Mouse (Mus musculus) liver, embryonic 16.5 days (tissue): Measurements from ENCODE around the gene Sipa1l1. TPM values are rescaled to one million over a fixed set of nuclear protein-coding genes. Genes with fewer than 3 reads are reported as not detected.

Experiments used
- ATAC-seq: fragments of 200-750 bp; cut with Nextera tagmentation; 2 replicates; pipeline ENCODE4 v1.8.0; 2017; ENCODE audit warnings: low read depth, mild to moderate bottlenecking, moderate number of reproducible peaks, moderate library complexity
- H3K27ac ChIP-seq: fragments of 300-500 bp; sonication (generic); 2 replicates; pipeline ENCODE4 v1.5.1; 2014; ENCODE audit warnings: mild to moderate bottlenecking, low read length
- H3K27me3 ChIP-seq: fragments of 300-500 bp; sonication (generic); 2 replicates; pipeline ENCODE4 v1.6.1; 2014; ENCODE audit warnings: low read depth, low read length, mixed read lengths; ENCODE audit not compliant: control insufficient read depth, insufficient read depth
- H3K36me3 ChIP-seq: fragments of 300-500 bp; sonication (generic); 2 replicates; pipeline ENCODE4 v1.6.1; 2014; ENCODE audit warnings: mild to moderate bottlenecking; ENCODE audit not compliant: control insufficient read depth, insufficient read depth
- H3K4me1 ChIP-seq: fragments of 300-500 bp; sonication (generic); 2 replicates; pipeline ENCODE4 v1.6.1; 2014; ENCODE audit warnings: low read depth, low read length, mixed read lengths; ENCODE audit not compliant: control insufficient read depth
- H3K4me2 ChIP-seq: fragments of 300-500 bp; sonication (generic); 2 replicates; pipeline ENCODE4 v1.6.1; 2014; ENCODE audit warnings: low read depth, low read length, mixed read lengths
- H3K4me3 ChIP-seq: fragments of 300-500 bp; sonication (generic); 2 replicates; pipeline ENCODE4 v1.5.1; 2014; ENCODE audit warnings: low read depth, mild to moderate bottlenecking, low read length
- H3K9ac ChIP-seq: fragments of 300-500 bp; sonication (generic); 2 replicates; pipeline ENCODE4 v1.6.1; 2014; ENCODE audit warnings: low read depth, low read length
- H3K9me3 ChIP-seq: fragments of 300-500 bp; sonication (generic); replicated peaks from 2 replicates; pipeline ENCODE4 v1.6.1; 2016; ENCODE audit warnings: low read length; ENCODE audit not compliant: control insufficient read depth
- WGBS: fragments of 180-500 bp; shearing (Covaris S2); extraction: QIAGEN DNeasy Blood & Tissue Kit; methylation state at CpG from one replicate; pipeline ENCODE4 v1.1.7; 2014; ENCODE audit not compliant: insufficient replicate concordance; 5-methylcytosine and 5-hydroxymethylcytosine counted together
- polyA plus RNA-seq: library from polyadenylated mRNA; unstranded; fragments of >200 nt; fragmentation: Nextera tagmentation; extraction: Ambion mirVana; gene quantifications from 2 replicates; pipeline ENCODE4 v1.2.1, GENCODE M21; 2015

Sipa1l1 gene
- polyA plus RNA-seq, 1 experiment from 2014 or later = 4.2 TPM

DNA sequence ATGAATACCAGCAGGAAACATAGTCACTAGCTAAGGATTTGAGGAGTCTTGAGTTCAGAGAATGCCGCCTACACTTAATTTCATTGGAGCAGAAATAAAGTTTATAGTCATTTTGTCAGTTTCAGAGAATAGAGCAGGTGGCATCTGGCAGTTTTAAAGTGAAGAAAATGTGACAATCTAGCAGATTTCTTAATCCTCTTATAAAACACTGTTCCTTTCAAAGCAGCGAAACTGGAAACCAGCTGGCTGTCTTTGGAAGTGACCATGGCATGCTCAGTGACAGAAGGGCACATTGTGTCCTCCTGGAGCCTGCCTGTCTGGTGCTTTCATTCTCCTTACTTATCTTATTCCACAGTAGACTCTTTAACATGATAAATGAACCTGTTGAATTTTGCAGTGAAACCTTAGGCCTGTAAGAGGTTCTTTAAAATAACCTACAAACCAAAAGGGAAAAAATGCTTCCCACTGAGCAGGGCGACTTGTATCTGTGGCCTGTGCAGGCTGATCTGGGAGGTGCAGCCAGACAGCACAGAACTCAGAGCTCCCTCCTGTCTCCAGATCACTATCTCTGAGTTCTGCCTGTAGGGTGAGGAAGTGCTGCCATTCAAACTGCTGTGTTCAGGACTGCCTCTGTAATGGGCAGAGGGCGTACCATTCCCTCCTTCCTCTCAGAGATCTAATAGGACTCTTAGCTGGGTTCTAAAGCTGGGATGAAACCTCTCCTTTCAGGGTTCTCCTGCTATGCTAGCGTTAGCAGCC, 200.5 kb downstream of the Sipa1l1 start:
- Histone ChIP-seq H3K9ac (no peak overlapping the region), H3K4me3 (no peak overlapping the region), H3K4me1 (no peaks in the 10 kb centered on the region), H3K27me3 (no peaks in the 10 kb centered on the region), H3K27ac (no peak overlapping the region), H3K4me2 (no peak overlapping the region), H3K36me3 (no peaks in the 10 kb centered on the region), H3K9me3 (no peaks in the 10 kb centered on the region)
- ATAC-seq = peak; percentile 32; the same call in 1 of the 2 replicates
- WGBS = 59% methylated on average over 5 of the region's 5 CpGs

DNA sequence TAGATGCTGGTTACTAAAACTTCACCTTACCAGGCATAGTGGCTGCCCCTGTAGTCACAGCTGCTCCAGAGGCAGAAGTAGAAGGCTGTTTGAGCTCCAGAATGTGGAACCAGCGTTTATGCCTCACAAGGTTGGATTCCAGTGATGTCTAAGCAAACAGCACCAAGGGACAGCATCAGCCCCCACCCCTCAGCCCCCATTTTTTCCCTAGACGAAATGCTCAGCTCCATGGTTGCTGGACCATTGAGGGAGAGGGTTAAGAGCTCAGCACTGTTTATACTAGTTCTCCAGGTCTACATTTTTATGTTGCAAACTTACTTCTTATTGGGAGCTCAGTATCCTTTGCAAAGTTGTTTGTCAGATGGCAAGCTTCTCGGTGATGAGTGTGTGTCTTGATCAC, 202.1 kb downstream of the Sipa1l1 start:
- H3K36me3 ChIP-seq = no peaks in the 10 kb centered on the region
- 60% methylated on average over 3 of the region's 3 CpGs for WGBS
- no peak overlapping the region for H3K9ac ChIP-seq
- no peak overlapping the region for H3K27ac ChIP-seq
- no peaks in the 10 kb centered on the region for H3K9me3 ChIP-seq
- H3K4me1 ChIP-seq = peaks cover under 1% of the 10 kb centered on the region; the same call in 1 of the 2 replicates
- no peaks in the 10 kb centered on the region for H3K27me3 ChIP-seq
- no peak for ATAC-seq
- H3K4me2 ChIP-seq = no peak overlapping the region
- no peak overlapping the region for H3K4me3 ChIP-seq

DNA sequence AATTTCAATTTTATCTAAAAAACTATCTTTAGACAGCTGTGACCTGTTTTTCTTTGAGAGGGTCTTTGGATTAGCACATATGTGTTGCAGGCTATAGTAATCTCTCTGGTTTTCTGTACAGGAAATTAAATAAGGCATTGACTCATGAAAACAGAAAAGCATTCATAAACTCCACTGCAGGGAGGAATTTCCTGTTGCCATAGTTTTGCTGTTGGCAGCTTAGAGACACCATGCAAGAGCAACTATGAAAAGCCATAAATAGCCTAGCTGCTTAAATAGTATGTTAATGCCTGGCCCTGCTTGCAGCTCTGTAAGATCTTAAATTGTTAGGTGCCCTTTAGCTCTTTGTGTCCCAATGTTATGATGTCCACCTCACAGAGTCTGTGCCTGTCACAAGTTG, 204.9 kb downstream of the Sipa1l1 start:
- Histone ChIP-seq H3K36me3 (no peaks in the 10 kb centered on the region), H3K4me3 (no peak overlapping the region), H3K4me1 (peaks cover 3% of the 10 kb centered on the region; the same call in 1 of the 2 replicates), H3K9me3 (no peaks in the 10 kb centered on the region), H3K9ac (no peak overlapping the region), H3K27ac (no peak overlapping the region), H3K27me3 (no peaks in the 10 kb centered on the region), H3K4me2 (no peak overlapping the region)
- ATAC-seq = no peak

DNA sequence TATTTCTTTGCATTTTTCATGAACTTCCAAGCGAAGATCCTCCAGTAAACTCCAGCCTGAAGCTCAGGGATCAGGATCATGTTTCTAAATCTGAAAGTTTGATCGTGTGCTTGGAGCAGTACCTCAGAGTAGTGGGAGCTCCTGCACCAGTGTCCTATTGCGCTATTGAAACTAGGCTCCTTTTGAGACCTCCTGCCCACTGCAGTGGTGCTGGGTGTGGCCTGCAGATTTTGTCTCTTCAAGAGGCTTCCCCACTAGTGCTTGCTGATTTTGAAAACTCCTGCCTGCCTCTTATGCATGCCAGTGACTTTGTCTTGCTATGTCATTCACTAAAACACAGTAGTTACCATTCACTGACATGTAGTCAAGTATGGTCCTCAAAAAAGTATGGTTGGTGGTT, 213.8 kb downstream of the Sipa1l1 start:
- WGBS = 71% methylated on average over 3 of the region's 3 CpGs
- no peak overlapping the region for H3K27ac ChIP-seq

DNA sequence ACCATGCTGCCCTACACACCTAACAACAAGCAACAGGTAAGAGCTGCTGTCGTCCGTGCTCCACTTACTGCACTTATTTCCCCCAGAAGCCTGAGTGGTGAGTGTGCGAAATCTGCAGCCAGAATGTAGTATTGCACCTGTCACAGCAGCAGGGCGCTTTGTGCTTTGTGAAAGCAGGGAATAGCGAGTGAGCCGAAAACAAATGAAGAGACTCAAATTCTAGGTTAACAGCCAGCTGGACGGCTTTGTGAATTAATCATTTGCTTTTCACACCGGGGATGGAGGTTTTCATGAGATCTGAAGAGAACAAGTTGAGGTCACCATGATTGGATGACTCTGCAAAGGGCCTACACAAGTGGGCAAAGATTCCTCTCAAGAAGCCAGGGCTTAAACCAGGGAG, 215.6 kb downstream of the Sipa1l1 start:
- Histone ChIP-seq H3K4me1 (no peaks in the 10 kb centered on the region), H3K4me3 (no peak overlapping the region), H3K9ac (no peak overlapping the region), H3K4me2 (no peak overlapping the region), H3K27ac (no peak overlapping the region), H3K36me3 (no peaks in the 10 kb centered on the region), H3K9me3 (no peaks in the 10 kb centered on the region), H3K27me3 (no peaks in the 10 kb centered on the region)
- 72% methylated on average over 8 of the region's 8 CpGs for WGBS
- no peak for ATAC-seq

More for the DNA sequence above, 213.8 kb downstream of the Sipa1l1 start:
- Histone ChIP-seq H3K4me3 (no peak overlapping the region), H3K9ac (no peak overlapping the region), H3K9me3 (no peaks in the 10 kb centered on the region), H3K36me3 (no peaks in the 10 kb centered on the region), H3K27me3 (no peaks in the 10 kb centered on the region), H3K4me1 (no peaks in the 10 kb centered on the region), H3K4me2 (no peak overlapping the region)
- ATAC-seq = no peak

DNA sequence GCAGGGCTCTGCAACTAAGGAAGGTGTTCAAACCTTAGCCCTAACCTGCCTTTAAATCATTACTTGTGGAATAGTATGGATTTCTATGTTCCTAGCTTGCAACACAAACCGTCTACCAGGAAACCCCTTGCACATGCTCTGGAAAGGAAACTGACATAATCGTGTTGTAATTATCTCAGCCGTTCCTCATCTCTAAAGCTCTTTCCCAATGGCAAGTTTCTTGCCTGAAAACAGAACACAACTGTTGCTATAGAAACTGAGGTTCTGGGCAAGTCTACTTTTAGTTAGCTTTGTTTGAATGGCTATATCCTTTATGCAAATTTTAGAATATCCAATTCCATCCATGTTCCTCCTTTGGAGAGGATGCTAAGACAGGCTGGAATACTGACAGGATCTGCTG, 217.9 kb downstream of the Sipa1l1 start:
- Histone ChIP-seq H3K4me3 (no peak overlapping the region), H3K27me3 (no peaks in the 10 kb centered on the region), H3K36me3 (no peaks in the 10 kb centered on the region), H3K9me3 (no peaks in the 10 kb centered on the region), H3K9ac (no peak overlapping the region), H3K4me1 (no peaks in the 10 kb centered on the region), H3K4me2 (no peak overlapping the region), H3K27ac (no peak overlapping the region)
- WGBS = 54% methylated on average over 3 of the region's 3 CpGs
- no peak for ATAC-seq

DNA sequence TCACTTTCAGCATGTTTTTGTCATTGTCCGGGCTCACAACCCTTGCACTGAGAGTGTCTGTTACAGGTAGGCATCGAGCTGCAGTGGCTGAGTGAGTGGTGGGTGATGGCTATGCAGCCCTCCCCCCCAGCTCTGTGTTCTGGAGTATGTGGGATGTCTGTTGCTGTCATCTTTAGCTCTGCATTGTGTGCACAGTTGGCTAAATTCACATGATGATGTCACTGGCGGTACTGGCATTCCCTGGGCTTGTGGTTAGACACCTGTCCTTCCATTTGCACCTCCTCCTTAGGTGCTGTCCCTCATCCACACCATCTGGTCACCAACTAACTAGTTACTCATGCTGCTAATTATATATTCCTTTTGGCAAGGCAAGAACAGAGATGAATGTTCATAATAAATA, 218.5 kb downstream of the Sipa1l1 start:
- H3K4me1 ChIP-seq = no peaks in the 10 kb centered on the region
- no peak overlapping the region for H3K9ac ChIP-seq
- H3K4me2 ChIP-seq = no peak overlapping the region
- no peaks in the 10 kb centered on the region for H3K9me3 ChIP-seq
- no peak overlapping the region for H3K27ac ChIP-seq
- WGBS = 74% methylated on average over 3 of the region's 3 CpGs
- no peaks in the 10 kb centered on the region for H3K27me3 ChIP-seq
- no peak for ATAC-seq
- H3K4me3 ChIP-seq = no peak overlapping the region
- no peaks in the 10 kb centered on the region for H3K36me3 ChIP-seq

DNA sequence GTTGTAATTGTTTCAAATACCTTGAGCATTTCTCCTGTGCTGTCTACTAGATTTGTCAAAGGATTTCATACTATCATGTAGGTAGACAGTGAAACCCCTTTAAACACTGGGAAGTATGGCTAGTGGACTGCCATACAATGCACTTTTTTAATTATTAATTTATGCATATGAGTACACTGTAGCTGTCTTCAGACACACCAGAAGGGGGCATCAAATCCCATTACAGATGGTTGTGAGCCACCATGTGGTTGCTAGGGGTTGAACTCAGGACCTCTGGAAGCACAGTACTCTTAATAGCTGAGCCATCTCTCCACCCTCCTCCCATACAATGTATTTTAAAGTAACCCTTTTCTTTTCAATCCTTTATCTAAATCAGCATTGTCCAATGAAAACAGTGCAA, 219.0 kb downstream of the Sipa1l1 start:
- Histone ChIP-seq H3K9ac (no peak overlapping the region), H3K27me3 (no peaks in the 10 kb centered on the region), H3K4me1 (no peaks in the 10 kb centered on the region), H3K36me3 (no peaks in the 10 kb centered on the region), H3K9me3 (no peaks in the 10 kb centered on the region), H3K4me3 (no peak overlapping the region), H3K27ac (no peak overlapping the region), H3K4me2 (no peak overlapping the region)
- no peak for ATAC-seq

DNA sequence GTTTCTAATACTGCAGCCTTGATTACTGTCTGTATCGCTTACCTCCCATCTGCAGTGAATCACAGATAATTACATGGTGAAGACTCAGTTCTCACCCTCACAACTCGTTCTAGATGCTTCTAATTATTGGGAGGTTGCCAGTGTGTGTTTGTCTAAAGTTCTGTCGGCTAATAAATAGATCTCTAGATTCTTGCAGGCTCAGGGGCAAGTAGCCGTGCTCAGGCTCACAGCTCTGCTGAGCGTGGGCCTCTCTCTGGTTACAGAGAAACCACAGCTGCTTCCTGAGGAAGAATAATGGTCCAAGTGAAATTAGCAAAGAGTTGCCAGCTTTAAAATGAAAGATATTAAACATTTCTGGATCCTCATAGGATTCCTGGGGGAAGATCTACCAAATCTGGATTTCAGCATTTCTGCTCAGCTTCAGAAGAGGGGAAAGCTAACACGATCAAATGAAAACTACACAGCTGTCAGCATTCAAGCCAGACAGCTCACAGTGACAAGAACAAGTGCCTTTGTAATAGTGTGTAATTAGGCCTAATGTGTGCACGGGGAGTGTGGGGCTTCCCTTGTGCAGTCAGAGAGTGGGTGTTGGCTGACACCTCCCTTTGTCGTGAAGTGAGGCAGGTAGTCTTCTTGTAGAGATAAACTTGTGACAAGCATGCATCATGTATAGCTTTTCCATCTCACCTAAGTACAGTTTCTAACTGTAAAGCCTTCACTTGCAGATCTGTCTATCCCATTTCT, 225.2 kb downstream of the Sipa1l1 start:
- 34% methylated on average over 8 of the region's 8 CpGs for WGBS

More for the DNA sequence above, 225.2 kb downstream of the Sipa1l1 start:
- H3K27me3 ChIP-seq = no peaks in the 10 kb centered on the region
- H3K27ac ChIP-seq = no peak overlapping the region
- no peaks in the 10 kb centered on the region for H3K4me1 ChIP-seq
- no peak for ATAC-seq
- no peaks in the 10 kb centered on the region for H3K36me3 ChIP-seq
- H3K9ac ChIP-seq = no peak overlapping the region
- H3K4me3 ChIP-seq = no peak overlapping the region
- H3K9me3 ChIP-seq = no peaks in the 10 kb centered on the region
- H3K4me2 ChIP-seq = no peak overlapping the region; the same call in 1 of the 2 replicates
